25 mouse cellular contexts compared by ENCODE assay signal in genomic region chr7:40195366-40195765, GRCm38 (mm10).
A peak's percentile ranks its signal among the peaks of the same experiment; 100 is the strongest.
DNase-seq lines count a peak whose midpoint lies in the region; TF ChIP-seq lines count a peak whose summit lies in the region.
"Had no signal": no experiment of that assay in that cellular context is flagged by ENCODE, and none has a peak within 500 bp of the region (broad histone marks: within the 10 kb centered on the region; RNA-seq: fewer than 3 reads in every experiment).

No protein-coding gene starts in this region.

- H3K27me3 ChIP-seq in kidney, adult 2 months (replicated peaks; ENCODE audit: control insufficient read depth, insufficient read depth, low read length): no peaks in the 10 kb centered on the region
- H3K27me3 ChIP-seq: CH12.LX; forebrain, embryonic 12.5 days; limb, embryonic 12.5 days; liver, embryonic 15.5 days; midbrain, embryonic 15.5 days; neural tube, embryonic 15.5 days had no signal

- H3K36me3 ChIP-seq in kidney, adult 2 months (ENCODE audit: control insufficient read depth, insufficient read depth, low read length): no peaks in the 10 kb centered on the region
- H3K36me3 ChIP-seq: forebrain, embryonic 12.5 days; limb, embryonic 12.5 days; liver, embryonic 15.5 days; midbrain, embryonic 10.5 days; midbrain, embryonic 15.5 days; neural tube, embryonic 15.5 days had no signal

- DNase-seq in kidney, adult 2 months: peak; percentile 62
- DNase-seq in kidney, postnatal 14 days: no peak
- DNase-seq in retina, postnatal 1 day: peak; percentile 58
- DNase-seq in retina, embryonic 14.5 days (ENCODE audit: low spot score): no peak
- peak; percentile 76 for DNase-seq in adrenal gland, adult 2 months
- DNase-seq in fat pad, adult 2 months (ENCODE audit: extremely low read depth, low read depth, low spot score): peak; percentile 25
- no peak for DNase-seq in spleen, postnatal 14 days (ENCODE audit: low spot score in 2 of 2)
- DNase-seq in lung, postnatal 10 days: no peak
- DNase-seq: cerebellum, adult 18-20 months; cerebellum, postnatal 10 days; forebrain, postnatal 0 days; gastrocnemius, postnatal 10 days; heart, postnatal 4 days; lung, embryonic 14.5 days; right cerebral cortex, adult 18-20 months had no signal

- no peak overlapping the region for H3K4me3 ChIP-seq in kidney, adult 2 months (ENCODE audit: insufficient read depth, low read depth, low read length)
- H3K4me3 ChIP-seq: erythroblast, embryonic 14.5 days; forebrain, embryonic 12.5 days; left cerebral cortex, adult 2 months; limb, embryonic 12.5 days; liver, embryonic 15.5 days; midbrain, embryonic 10.5 days; midbrain, embryonic 15.5 days; neural tube, embryonic 15.5 days had no signal

- TF ChIP-seq CTCF in kidney, adult 2 months (conservative IDR thresholded peaks at IDR 0.05; ENCODE audit: insufficient read depth, insufficient read length, low read depth, low read length): no peak

- no peak for TF ChIP-seq POLR2A in kidney, adult 2 months (IDR thresholded peaks at IDR 0.05; ENCODE audit: low read depth, low read length)

- no peaks in the 10 kb centered on the region for H3K4me1 ChIP-seq in kidney, adult 2 months (ENCODE audit: control insufficient read depth, insufficient read depth, low read length)
- H3K4me1 ChIP-seq: forebrain, embryonic 12.5 days; limb, embryonic 12.5 days; liver, embryonic 15.5 days; midbrain, embryonic 10.5 days; midbrain, embryonic 15.5 days; neural tube, embryonic 15.5 days had no signal

- H3K27ac ChIP-seq in kidney, adult 2 months (ENCODE audit: insufficient read depth, low read depth, low read length): no peak overlapping the region
- H3K27ac ChIP-seq: forebrain, embryonic 12.5 days; hindbrain, embryonic 14.5 days; left cerebral cortex, adult 2 months; limb, embryonic 12.5 days; liver, embryonic 15.5 days; midbrain, embryonic 10.5 days; midbrain, embryonic 15.5 days; neural tube, embryonic 15.5 days had no signal

- 72% methylated on average over 3 of the region's 3 CpGs for WGBS in kidney, adult 2 months

Comparison
In these comparisons a context has a peak if more than half of its experiments do, and no peak if none do; other contexts are left out.
1. DNase-seq: peak in kidney, adult 2 months (single experiment), retina, postnatal 1 day (single experiment), adrenal gland, adult 2 months (single experiment) and fat pad, adult 2 months (single experiment); none in kidney, postnatal 14 days (single experiment), retina, embryonic 14.5 days (single experiment), spleen, postnatal 14 days (0 of 2) and lung, postnatal 10 days (single experiment).